Mouse (Mus musculus): ENCODE measurements at regions not wholly inside any gene's neighbourhood (a gene's known extent, or its start where the extent isn't known, plus 50 kb on each side); places are given as distances from the start of the nearest gene placed in this dataset.

- H3K9me3 ChIP-seq = no peaks in the 10 kb centered on the region
- H3K27me3 ChIP-seq (ENCODE audit: insufficient read depth, poor library complexity, severe bottlenecking) = no peaks in the 10 kb centered on the region
- DNase-seq (ENCODE audit: low spot score) = no peak
- H3K4me1 ChIP-seq (replicated peaks) = peaks cover 12% of the 10 kb centered on the region
- H3K4me3 ChIP-seq = no peak overlapping the region
- no peaks in the 10 kb centered on the region for H3K36me3 ChIP-seq
- WGBS = 71% methylated on average over 14 of the region's 14 CpGs
- no peak overlapping the region for H3K27ac ChIP-seq
Observed at GRCm38 (mm10) chr3:35250092-35250749, 503.7 kb upstream of the Atp11b start.

GRCm38 (mm10) chr3:35253861-35254260 lies 500.0 kb upstream of the Atp11b start:
- no peaks in the 10 kb centered on the region for H3K4me1 ChIP-seq (replicated peaks)
- no peaks in the 10 kb centered on the region for H3K36me3 ChIP-seq
- H3K27ac ChIP-seq = no peak overlapping the region
- H3K9me3 ChIP-seq = no peaks in the 10 kb centered on the region
- no peak for DNase-seq (ENCODE audit: low spot score)
- WGBS = 72% methylated on average over 5 of the region's 5 CpGs
- no peaks in the 10 kb centered on the region for H3K27me3 ChIP-seq (ENCODE audit: insufficient read depth, poor library complexity, severe bottlenecking)
- H3K4me3 ChIP-seq = no peak overlapping the region

- Histone ChIP-seq H3K4me3 (no peak overlapping the region), H3K27ac (no peak overlapping the region), H3K4me1 (replicated peaks) (no peaks in the 10 kb centered on the region), H3K27me3 (ENCODE audit: insufficient read depth, poor library complexity, severe bottlenecking) (no peaks in the 10 kb centered on the region), H3K9me3 (peaks cover 4% of the 10 kb centered on the region; the same call in 1 of the 2 replicates), H3K36me3 (no peaks in the 10 kb centered on the region)
- no peak for DNase-seq (ENCODE audit: low spot score)
- 88% methylated on average over 6 of the region's 6 CpGs for WGBS
Observed at GRCm38 (mm10) chr3:35260936-35261335, 493.0 kb upstream of the Atp11b start.

DNA sequence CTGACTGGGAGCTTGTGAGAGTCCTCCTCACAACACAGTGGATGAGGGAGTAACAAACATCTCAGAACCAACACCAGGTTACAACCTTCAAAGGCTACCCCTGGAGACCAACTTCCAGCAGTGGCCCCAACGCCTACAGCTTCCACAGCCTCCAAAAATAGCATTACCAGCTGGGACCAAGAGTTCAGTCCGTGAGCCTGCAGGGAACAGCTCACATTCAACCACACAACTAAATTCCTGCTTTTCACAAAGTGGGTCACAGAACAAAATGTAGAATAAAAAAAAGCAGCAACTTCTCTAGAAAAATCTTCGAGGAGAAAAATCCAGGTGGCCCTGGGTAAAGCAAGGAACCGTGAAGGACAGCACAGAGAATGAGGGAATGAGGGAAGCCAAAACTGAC lies 485.0 kb upstream of the Atp11b start:
- WGBS = 72% methylated on average over 4 of the region's 4 CpGs
- Histone ChIP-seq H3K27ac (no peak overlapping the region), H3K36me3 (no peaks in the 10 kb centered on the region), H3K9me3 (no peaks in the 10 kb centered on the region), H3K4me3 (no peak overlapping the region), H3K27me3 (ENCODE audit: insufficient read depth, poor library complexity, severe bottlenecking) (no peaks in the 10 kb centered on the region), H3K4me1 (replicated peaks) (peaks cover 16% of the 10 kb centered on the region)
- no peak for DNase-seq (ENCODE audit: low spot score)

DNA sequence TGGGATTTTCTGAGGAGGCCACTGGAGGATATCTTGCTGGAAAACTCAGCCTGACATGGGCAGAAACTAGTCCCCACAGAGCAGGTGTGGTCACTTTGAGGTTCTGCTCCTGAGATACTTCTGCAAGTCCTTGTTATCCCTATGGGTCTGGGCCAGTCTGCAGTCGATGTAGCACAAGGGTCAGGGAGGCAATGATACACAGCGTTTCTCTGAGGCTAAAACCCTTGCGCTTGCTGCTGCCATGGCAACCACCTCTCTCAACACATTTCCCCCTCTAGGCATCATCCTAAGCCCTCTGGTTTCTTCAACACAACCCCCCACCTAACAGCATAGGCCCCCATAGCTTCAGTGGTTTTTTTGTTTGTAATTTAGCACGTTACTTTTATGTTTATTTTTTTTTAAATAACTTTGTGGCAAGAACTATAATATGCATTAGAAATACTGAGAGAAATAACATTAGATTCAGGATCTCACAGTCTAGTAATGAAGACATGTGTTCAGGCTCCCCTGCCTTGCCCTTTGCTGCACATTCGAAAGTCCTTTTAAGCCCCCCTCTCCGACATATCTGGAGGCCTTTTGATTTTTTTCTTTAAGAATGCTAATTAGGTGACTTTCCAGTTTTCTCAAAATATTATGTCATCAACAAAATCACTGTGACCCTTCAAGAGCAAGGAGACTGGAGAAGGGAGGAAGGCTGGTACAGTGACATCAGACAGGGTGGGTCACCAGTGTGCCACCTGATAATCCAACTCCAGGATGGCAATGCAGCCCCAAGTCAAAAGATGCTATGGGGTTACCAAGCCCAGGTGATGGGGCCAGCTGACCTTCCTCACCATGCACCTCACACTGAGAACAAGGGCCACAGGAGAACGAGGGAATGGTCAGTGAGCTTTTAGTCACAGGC lies 483.7 kb upstream of the Atp11b start:
- H3K36me3 ChIP-seq = no peaks in the 10 kb centered on the region
- WGBS = 57% methylated on average over 7 of the region's 7 CpGs
- no peaks in the 10 kb centered on the region for H3K9me3 ChIP-seq
- no peak overlapping the region for H3K4me3 ChIP-seq
- no peaks in the 10 kb centered on the region for H3K27me3 ChIP-seq (ENCODE audit: insufficient read depth, poor library complexity, severe bottlenecking)
- peaks cover 16% of the 10 kb centered on the region for H3K4me1 ChIP-seq (replicated peaks)
- H3K27ac ChIP-seq = no peak overlapping the region
- DNase-seq (ENCODE audit: low spot score) = peak; percentile 34

- Histone ChIP-seq H3K27me3 (ENCODE audit: insufficient read depth, poor library complexity, severe bottlenecking) (no peaks in the 10 kb centered on the region), H3K36me3 (no peaks in the 10 kb centered on the region), H3K9me3 (no peaks in the 10 kb centered on the region), H3K4me3 (no peak overlapping the region), H3K4me1 (replicated peaks) (peaks cover 16% of the 10 kb centered on the region), H3K27ac (no peak overlapping the region)
- DNase-seq (ENCODE audit: low spot score) = no peak
- 57% methylated on average over 5 of the region's 5 CpGs for WGBS
Observed at GRCm38 (mm10) chr3:35273546-35273945, 480.4 kb upstream of the Atp11b start.

DNA sequence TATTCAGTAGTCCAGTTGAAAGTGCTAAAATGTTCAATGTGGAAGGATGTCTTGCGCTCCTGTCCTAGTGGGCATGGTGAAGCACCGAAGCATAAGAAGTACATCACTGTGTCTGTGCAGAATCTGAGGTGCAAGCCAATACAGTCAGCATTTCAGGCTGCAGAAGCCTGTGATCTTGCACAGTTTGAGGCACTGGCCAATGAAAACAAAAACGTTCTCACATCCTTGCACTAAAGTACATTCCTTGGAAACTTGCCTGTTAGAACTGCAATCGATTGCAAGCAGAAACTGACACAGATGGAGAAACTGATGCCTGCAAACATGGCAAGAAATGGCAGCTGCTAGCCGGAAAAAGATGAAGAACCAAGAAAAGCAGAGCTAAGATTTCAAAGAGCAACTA lies 472.9 kb upstream of the Atp11b start:
- Histone ChIP-seq H3K27me3 (ENCODE audit: insufficient read depth, poor library complexity, severe bottlenecking) (no peaks in the 10 kb centered on the region), H3K4me1 (replicated peaks) (no peaks in the 10 kb centered on the region), H3K27ac (no peak overlapping the region), H3K36me3 (no peaks in the 10 kb centered on the region), H3K4me3 (no peak overlapping the region), H3K9me3 (no peaks in the 10 kb centered on the region)
- WGBS = 78% methylated on average over 5 of the region's 5 CpGs
- no peak for DNase-seq (ENCODE audit: low spot score)

DNA sequence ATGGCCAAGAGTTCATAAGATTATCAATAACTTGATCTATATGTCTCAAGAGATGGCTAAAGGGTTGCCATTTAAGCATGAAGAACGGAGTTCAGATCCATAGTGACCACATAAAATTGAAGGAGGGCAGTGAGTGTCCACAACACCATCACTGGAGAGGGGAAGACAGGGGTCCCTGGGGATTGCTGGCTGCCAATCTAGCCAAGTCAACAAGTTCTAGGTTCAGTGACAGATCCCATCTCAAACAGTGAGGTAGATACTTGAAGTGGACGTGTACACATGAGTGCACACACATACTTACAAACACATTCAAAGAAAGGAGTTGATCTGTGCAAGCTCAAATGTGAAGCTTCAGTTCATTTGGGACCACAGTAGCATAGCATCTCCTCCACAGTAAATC lies 471.8 kb upstream of the Atp11b start:
- no peaks in the 10 kb centered on the region for H3K36me3 ChIP-seq
- H3K27me3 ChIP-seq (ENCODE audit: insufficient read depth, poor library complexity, severe bottlenecking) = no peaks in the 10 kb centered on the region
- DNase-seq (ENCODE audit: low spot score) = no peak
- no peak overlapping the region for H3K4me3 ChIP-seq
- H3K9me3 ChIP-seq = no peaks in the 10 kb centered on the region
- H3K4me1 ChIP-seq (replicated peaks) = no peaks in the 10 kb centered on the region
- no peak overlapping the region for H3K27ac ChIP-seq
- WGBS = 88% methylated on average over 2 of the region's 2 CpGs

DNA sequence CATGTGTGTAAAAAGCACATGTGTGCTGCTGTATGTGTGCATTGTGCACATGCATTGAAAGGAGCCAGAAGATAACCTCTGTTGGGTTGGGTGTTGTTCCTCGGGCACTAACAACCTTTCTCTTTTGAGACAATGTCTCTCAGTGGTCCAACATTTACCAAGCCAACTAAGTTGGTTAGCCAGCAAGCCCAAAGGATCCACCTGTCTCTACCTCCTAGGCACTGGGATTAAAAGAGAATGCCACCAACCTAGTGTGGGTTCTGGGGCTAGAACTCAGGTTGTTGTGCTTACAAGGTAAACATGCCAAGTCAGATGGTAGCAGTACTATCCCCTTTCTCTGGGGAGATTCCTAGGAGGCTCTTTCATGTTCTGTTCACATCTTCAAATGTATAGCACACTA lies 459.1 kb upstream of the Atp11b start:
- H3K36me3 ChIP-seq = no peaks in the 10 kb centered on the region
- WGBS = 82% methylated on average over 1 of the region's 1 CpGs
- H3K27ac ChIP-seq = no peak overlapping the region
- H3K4me1 ChIP-seq (replicated peaks) = no peaks in the 10 kb centered on the region
- DNase-seq (ENCODE audit: low spot score) = no peak
- H3K4me3 ChIP-seq = no peak overlapping the region
- H3K27me3 ChIP-seq (ENCODE audit: insufficient read depth, poor library complexity, severe bottlenecking) = no peaks in the 10 kb centered on the region
- no peaks in the 10 kb centered on the region; the same call in 1 of the 2 replicates for H3K9me3 ChIP-seq

GRCm38 (mm10) chr3:35295746-35296145 lies 458.2 kb upstream of the Atp11b start:
- Histone ChIP-seq H3K36me3 (no peaks in the 10 kb centered on the region), H3K4me3 (no peak overlapping the region), H3K4me1 (replicated peaks) (no peaks in the 10 kb centered on the region), H3K27ac (no peak overlapping the region), H3K27me3 (ENCODE audit: insufficient read depth, poor library complexity, severe bottlenecking) (no peaks in the 10 kb centered on the region), H3K9me3 (no peaks in the 10 kb centered on the region; the same call in 1 of the 2 replicates)
- no peak for DNase-seq (ENCODE audit: low spot score)
- 90% methylated on average over 4 of the region's 4 CpGs for WGBS

DNA sequence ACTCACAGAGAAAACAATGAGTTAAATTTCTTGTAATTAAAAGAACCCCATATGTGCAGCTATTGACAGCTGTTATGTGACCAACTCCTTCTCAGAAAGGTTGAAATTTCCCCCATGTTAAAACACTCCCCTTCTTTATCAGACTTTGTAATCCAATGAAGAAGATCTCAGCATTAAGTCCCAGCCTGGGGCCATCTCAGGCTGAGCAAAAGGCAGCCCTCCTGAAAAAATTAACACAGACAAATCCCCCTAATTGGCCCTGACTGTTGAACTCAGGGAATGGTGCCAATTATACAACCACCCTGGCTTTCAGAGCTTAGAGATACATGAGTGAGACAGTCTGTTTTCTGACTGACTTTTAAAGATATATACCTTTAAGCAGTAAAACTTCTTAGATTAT lies 454.9 kb upstream of the Atp11b start:
- no peaks in the 10 kb centered on the region for H3K27me3 ChIP-seq (ENCODE audit: insufficient read depth, poor library complexity, severe bottlenecking)
- H3K4me3 ChIP-seq = no peak overlapping the region

GRCm38 (mm10) chr3:35306013-35306412 lies 447.9 kb upstream of the Atp11b start:
- H3K36me3 ChIP-seq = no peaks in the 10 kb centered on the region
- DNase-seq (ENCODE audit: low spot score) = no peak
- H3K27ac ChIP-seq = no peak overlapping the region
- 91% methylated on average over 4 of the region's 4 CpGs for WGBS
- H3K4me3 ChIP-seq = no peak overlapping the region
- peaks cover 16% of the 10 kb centered on the region; the same call in 1 of the 2 replicates for H3K9me3 ChIP-seq
- H3K4me1 ChIP-seq (replicated peaks) = 0 out of 2 replicates have a peak, but pooled peaks cover 5% of the 10 kb centered on the region
- no peaks in the 10 kb centered on the region for H3K27me3 ChIP-seq (ENCODE audit: insufficient read depth, poor library complexity, severe bottlenecking)

More for the DNA sequence above, 454.9 kb upstream of the Atp11b start:
- no peak overlapping the region for H3K27ac ChIP-seq
- no peaks in the 10 kb centered on the region for H3K36me3 ChIP-seq
- H3K9me3 ChIP-seq = peaks cover 11% of the 10 kb centered on the region; the same call in 1 of the 2 replicates
- H3K4me1 ChIP-seq (replicated peaks) = no peaks in the 10 kb centered on the region
- no peak for DNase-seq (ENCODE audit: low spot score)

GRCm38 (mm10) chr3:35314177-35314576 lies 439.7 kb upstream of the Atp11b start:
- no peak for DNase-seq (ENCODE audit: low spot score)
- Histone ChIP-seq H3K4me3 (no peak overlapping the region), H3K9me3 (no peaks in the 10 kb centered on the region), H3K4me1 (replicated peaks) (peaks cover 8% of the 10 kb centered on the region), H3K36me3 (no peaks in the 10 kb centered on the region), H3K27ac (no peak overlapping the region), H3K27me3 (ENCODE audit: insufficient read depth, poor library complexity, severe bottlenecking) (no peaks in the 10 kb centered on the region)
- WGBS = 86% methylated on average over 10 of the region's 10 CpGs
